Mouse (Mus musculus) kidney, embryonic 14.5 days (tissue): ENCODE data around the gene Atp6v0d1. TPM values are rescaled to one million over a fixed set of nuclear protein-coding genes. Genes with fewer than 3 reads are reported as not detected.
A peak's percentile ranks its signal among the peaks of the same experiment; 100 is the strongest.

Experiments used
- ATAC-seq: fragments of 200-750 bp; cut with Nextera tagmentation; 2 replicates; pipeline ENCODE4 v1.8.0; 2017; ENCODE audit warnings: moderate number of reproducible peaks, mild to moderate bottlenecking, moderate TSS enrichment, moderate library complexity; ENCODE audit not compliant: low FRiP score, low TSS enrichment
- H3K27ac ChIP-seq: fragments of 300-500 bp; sonication (generic); 2 replicates; pipeline ENCODE4 v1.5.1; 2014; ENCODE audit warnings: low read depth, mild to moderate bottlenecking, low read length, moderate library complexity, mixed read lengths
- H3K27me3 ChIP-seq: fragments of 300-500 bp; sonication (generic); 2 replicates; pipeline ENCODE4 v1.6.1; 2014; ENCODE audit warnings: mild to moderate bottlenecking, low read length; ENCODE audit not compliant: control insufficient read depth, insufficient read depth
- H3K36me3 ChIP-seq: fragments of 300-500 bp; sonication (generic); 2 replicates; pipeline ENCODE4 v1.6.1; 2014; ENCODE audit warnings: low read length, mixed read lengths; ENCODE audit not compliant: control insufficient read depth, insufficient read depth
- H3K4me1 ChIP-seq: fragments of 300-500 bp; sonication (generic); 2 replicates; pipeline ENCODE4 v1.6.1; 2014; ENCODE audit warnings: low read length, mixed read lengths; ENCODE audit not compliant: control insufficient read depth, insufficient read depth
- H3K4me2 ChIP-seq: fragments of 300-500 bp; sonication (generic); replicated peaks from 2 replicates; pipeline ENCODE4 v1.6.1; 2014; ENCODE audit warnings: low read depth, mild to moderate bottlenecking, low read length
- H3K4me3 ChIP-seq: fragments of 300-500 bp; sonication (generic); 2 replicates; pipeline ENCODE4 v1.5.1; 2014; ENCODE audit warnings: mild to moderate bottlenecking, low read length
- H3K9ac ChIP-seq: fragments of 300-500 bp; sonication (generic); 2 replicates; pipeline ENCODE4 v1.6.1; 2014; ENCODE audit warnings: low read depth, mild to moderate bottlenecking, low read length, moderate library complexity
- H3K9me3 ChIP-seq: fragments of 300-500 bp; sonication (generic); 2 replicates; pipeline ENCODE4 v1.6.1; 2016; ENCODE audit warnings: low read length; ENCODE audit not compliant: control insufficient read depth
- WGBS: fragments of 180-500 bp; shearing (Covaris S2); extraction: QIAGEN DNeasy Blood & Tissue Kit; methylation state at CpG from one replicate; pipeline ENCODE4 v1.1.7; 2014; 5-methylcytosine and 5-hydroxymethylcytosine counted together
- polyA plus RNA-seq: library from polyadenylated mRNA; unstranded; fragments of >200 nt; fragmentation: Nextera tagmentation; extraction: Ambion mirVana; gene quantifications from 2 replicates; pipeline ENCODE4 v1.2.1, GENCODE M21; 2014

Atp6v0d1 gene
- polyA plus RNA-seq, 1 experiment from 2014 or later, result 90.1 TPM

DNA sequence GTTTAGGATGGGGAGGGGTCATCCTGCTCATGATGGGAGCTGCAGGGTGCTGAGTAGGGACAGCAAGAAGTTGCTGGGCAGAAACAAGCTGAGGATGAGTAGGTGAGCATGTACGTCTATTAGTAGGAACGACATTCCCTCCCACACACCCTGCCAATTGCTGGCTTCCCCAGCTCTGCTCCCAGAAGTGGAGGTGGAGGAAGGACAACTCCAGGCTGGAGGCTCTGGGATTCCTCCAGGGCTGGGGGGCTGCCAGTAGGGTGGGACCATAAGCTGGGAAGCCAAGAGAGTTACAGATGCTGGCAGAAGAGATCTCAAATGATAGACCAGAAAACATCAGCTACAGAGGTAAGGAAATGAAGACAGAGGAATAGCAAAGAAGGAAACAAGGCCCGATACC is 29.3 kb downstream of the Atp6v0d1 start:
- Histone ChIP-seq H3K4me3 (no peak overlapping the region), H3K9me3 (no peaks in the 10 kb centered on the region), H3K9ac (no peak overlapping the region), H3K4me1 (peaks cover 8% of the 10 kb centered on the region), H3K4me2 (no peak overlapping the region), H3K27me3 (no peaks in the 10 kb centered on the region), H3K36me3 (peaks cover 31% of the 10 kb centered on the region), H3K27ac (no peak overlapping the region)
- no peak for ATAC-seq
- WGBS, result 77% methylated on average over 3 of the region's 3 CpGs

DNA sequence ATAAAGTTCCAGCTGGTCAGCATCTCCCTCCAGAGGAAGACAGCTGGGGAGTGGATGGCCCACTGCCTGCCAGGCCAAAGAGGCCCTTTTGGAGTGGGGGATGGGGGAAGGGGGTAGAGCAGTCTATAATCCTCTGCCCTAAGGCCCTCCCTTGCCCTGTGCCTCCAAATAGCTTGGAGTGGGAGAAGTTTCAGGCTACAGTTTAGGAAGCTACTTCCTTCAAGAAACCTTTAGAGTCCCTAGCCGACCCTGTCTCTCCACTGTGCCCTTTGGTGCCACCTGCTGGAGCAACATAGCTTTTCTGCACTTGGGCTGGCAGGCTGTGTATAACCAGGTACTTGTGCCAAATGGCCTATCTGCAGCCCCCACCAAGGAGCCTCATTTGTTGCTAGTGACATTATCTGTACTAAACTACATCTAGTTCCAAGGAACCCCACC is 31.9 kb downstream of the Atp6v0d1 start:
- no peaks in the 10 kb centered on the region for H3K27me3 ChIP-seq
- H3K27ac ChIP-seq, result peak overlapping the region; percentile 71
- no peaks in the 10 kb centered on the region for H3K9me3 ChIP-seq
- H3K36me3 ChIP-seq, result peaks cover 27% of the 10 kb centered on the region
- peak; percentile 82 for ATAC-seq
- H3K9ac ChIP-seq, result peak overlapping the region; percentile 20
- no peak overlapping the region for H3K4me3 ChIP-seq
- H3K4me1 ChIP-seq, result peaks cover 16% of the 10 kb centered on the region
- H3K4me2 ChIP-seq, result no peak overlapping the region
- WGBS, result 0% methylated on average over 1 of the region's 1 CpGs

DNA sequence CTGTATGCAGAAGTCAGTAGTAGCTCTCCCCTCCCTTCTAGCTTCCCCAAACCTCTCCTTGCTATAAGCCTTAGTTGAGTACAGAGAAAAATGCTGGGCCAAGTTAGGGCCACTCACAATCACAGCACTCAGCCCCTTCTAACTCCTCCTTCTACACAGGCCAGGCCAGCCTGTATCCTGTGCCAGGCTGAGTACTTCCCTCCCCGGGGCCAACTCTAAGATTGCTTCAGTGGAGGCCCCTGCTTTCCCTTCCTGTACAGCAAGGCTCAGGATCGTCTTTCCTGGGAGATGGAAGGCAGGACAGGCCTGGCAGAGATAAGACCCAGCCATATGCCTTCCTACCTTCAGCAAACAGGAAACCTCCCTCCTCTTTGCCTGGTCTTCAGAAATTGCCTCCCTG is 32.4 kb downstream of the Atp6v0d1 start:
- 9% methylated on average over 2 of the region's 2 CpGs for WGBS
- Histone ChIP-seq H3K36me3 (peaks cover 25% of the 10 kb centered on the region), H3K9me3 (no peaks in the 10 kb centered on the region), H3K4me1 (peaks cover 21% of the 10 kb centered on the region), H3K27me3 (no peaks in the 10 kb centered on the region), H3K27ac (peak overlapping the region; percentile 71), H3K4me2 (no peak overlapping the region), H3K4me3 (no peak overlapping the region), H3K9ac (peak overlapping the region; percentile 20)
- peak; percentile 58; the same call in 1 of the 2 replicates for ATAC-seq

DNA sequence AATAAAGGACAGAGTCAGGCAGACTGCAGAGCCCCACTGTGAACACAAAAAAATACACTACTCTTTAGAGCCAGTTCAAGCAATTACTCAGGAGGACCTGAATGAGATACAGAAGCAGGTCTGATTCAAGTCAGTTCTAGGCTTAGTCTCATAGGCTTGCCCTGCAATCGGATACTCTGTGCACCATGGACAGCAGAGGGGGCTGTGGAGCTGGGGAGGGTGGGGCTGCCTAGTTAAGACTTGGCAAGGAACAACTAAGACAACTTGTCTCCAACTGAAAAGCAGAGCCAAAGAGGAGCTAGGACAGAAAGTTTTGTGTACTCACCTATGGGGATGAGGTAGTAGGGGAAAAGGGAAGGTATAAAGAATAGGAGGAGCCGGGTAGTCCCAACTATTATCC is 34.1 kb downstream of the Atp6v0d1 start:
- 71% methylated on average over 2 of the region's 2 CpGs for WGBS

DNA sequence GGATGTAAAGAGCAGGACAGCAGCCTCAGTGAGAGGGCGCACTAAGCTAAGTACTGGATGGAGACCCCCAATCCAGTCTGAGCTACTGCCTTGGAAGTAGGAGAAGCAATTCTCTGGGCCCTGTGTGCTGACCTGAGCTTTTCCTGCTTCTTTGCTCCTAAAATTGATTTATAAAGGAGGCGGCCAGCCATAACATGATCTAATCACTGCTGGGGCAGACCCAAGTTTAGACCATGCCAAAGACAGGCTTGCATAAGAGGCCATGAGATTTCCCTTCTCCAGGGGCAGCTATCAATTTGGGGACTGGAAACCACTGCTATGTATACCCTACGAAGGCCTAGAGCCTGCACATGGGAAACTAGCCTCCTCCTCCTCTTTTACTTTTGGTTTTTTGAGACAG is 36.6 kb downstream of the Atp6v0d1 start:
- Histone ChIP-seq H3K4me1 (peaks cover 21% of the 10 kb centered on the region), H3K4me2 (no peak overlapping the region)

More for the DNA sequence above, 34.1 kb downstream of the Atp6v0d1 start:
- Histone ChIP-seq H3K27ac (no peak overlapping the region), H3K9me3 (no peaks in the 10 kb centered on the region), H3K27me3 (no peaks in the 10 kb centered on the region), H3K4me3 (no peak overlapping the region), H3K4me1 (peaks cover 21% of the 10 kb centered on the region), H3K9ac (no peak overlapping the region), H3K36me3 (peaks cover 11% of the 10 kb centered on the region; the same call in 1 of the 2 replicates), H3K4me2 (no peak overlapping the region)
- no peak for ATAC-seq

DNA sequence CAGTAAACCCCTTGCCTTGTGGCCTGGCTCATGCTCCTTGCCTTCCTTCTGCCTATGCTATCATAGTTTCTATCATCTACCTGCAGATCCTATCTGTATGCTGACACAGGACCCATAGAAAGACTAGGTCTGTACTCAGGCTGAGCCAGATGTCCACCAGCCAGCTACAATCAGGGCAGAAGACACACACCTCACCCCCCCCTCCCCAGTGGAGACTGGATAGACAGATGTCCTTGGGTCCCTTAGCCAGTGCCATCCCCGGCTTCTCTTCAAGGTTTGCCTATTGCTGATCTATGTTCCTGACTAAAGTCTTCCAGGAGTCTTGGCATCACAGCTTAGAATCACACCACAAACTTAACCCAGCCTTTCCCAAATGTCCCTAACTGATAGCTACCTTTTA is 37.6 kb downstream of the Atp6v0d1 start:
- Histone ChIP-seq H3K9me3 (no peaks in the 10 kb centered on the region), H3K9ac (no peak overlapping the region), H3K36me3 (peaks cover 23% of the 10 kb centered on the region), H3K4me1 (peaks cover 13% of the 10 kb centered on the region), H3K27ac (no peak overlapping the region), H3K4me2 (no peak overlapping the region), H3K4me3 (no peak overlapping the region), H3K27me3 (no peaks in the 10 kb centered on the region)
- no peak for ATAC-seq
- WGBS, result 93% methylated on average over 1 of the region's 1 CpGs

More for the DNA sequence above, 36.6 kb downstream of the Atp6v0d1 start:
- Histone ChIP-seq H3K27me3 (no peaks in the 10 kb centered on the region), H3K9ac (no peak overlapping the region), H3K27ac (no peak overlapping the region), H3K4me3 (no peak overlapping the region), H3K36me3 (peaks cover 15% of the 10 kb centered on the region), H3K9me3 (no peaks in the 10 kb centered on the region)
- WGBS, result 52% methylated on average over 3 of the region's 3 CpGs
- ATAC-seq, result no peak

DNA sequence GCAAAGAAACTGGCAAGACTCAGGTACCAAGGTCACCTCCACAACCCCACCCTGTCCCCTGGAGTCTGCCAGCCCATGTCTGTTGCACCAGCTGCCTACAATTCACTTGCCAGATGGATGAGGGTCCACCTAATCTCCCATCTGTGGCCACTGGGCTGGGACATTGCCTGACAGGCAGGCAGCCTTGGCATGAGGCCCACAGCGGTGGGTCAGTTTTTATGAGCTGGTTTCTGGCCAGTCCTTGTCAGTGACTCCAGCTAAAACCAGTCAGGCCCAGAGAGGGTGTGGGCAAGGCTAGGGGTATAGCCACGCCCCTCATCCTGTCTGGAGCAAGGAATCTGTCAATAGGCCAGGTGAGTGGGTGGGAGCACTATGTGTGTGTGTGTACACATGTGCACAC is 38.7 kb downstream of the Atp6v0d1 start:
- peaks cover 32% of the 10 kb centered on the region for H3K36me3 ChIP-seq
- H3K9ac ChIP-seq, result no peak overlapping the region
- 0 out of 2 replicates have a peak, but pooled peaks have one; percentile 16 for ATAC-seq
- H3K9me3 ChIP-seq, result no peaks in the 10 kb centered on the region
- no peaks in the 10 kb centered on the region for H3K27me3 ChIP-seq
- WGBS, result 68% methylated on average over 2 of the region's 2 CpGs
- H3K4me3 ChIP-seq, result no peak overlapping the region
- H3K27ac ChIP-seq, result no peak overlapping the region
- peaks cover 21% of the 10 kb centered on the region for H3K4me1 ChIP-seq
- H3K4me2 ChIP-seq, result no peak overlapping the region

DNA sequence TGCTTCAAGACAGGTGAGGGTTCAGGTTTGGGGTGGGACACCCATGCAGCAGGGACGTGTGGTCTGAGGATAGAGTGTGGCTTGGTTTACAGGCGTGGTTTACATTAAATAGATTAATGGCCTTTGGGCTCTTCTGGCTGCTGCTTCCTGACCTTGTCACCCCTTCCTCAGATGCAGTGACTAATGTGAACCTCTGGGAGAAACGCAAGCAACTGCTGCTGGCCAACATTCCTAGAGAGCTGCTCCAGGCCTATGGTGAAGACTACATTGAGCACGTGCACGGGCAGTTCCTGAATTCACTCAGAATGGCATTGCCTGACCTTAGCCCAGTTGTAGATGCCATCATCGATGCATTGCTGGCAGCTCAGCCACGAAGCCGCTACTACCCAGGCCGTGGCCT is 43.0 kb downstream of the Atp6v0d1 start:
- H3K9ac ChIP-seq, result no peak overlapping the region
- H3K4me1 ChIP-seq, result peaks cover 38% of the 10 kb centered on the region
- WGBS, result 37% methylated on average over 9 of the region's 9 CpGs
- no peak for ATAC-seq
- H3K36me3 ChIP-seq, result peaks cover 27% of the 10 kb centered on the region
- no peaks in the 10 kb centered on the region for H3K9me3 ChIP-seq
- H3K27me3 ChIP-seq, result no peaks in the 10 kb centered on the region
- no peak overlapping the region for H3K27ac ChIP-seq
- H3K4me2 ChIP-seq, result no peak overlapping the region
- H3K4me3 ChIP-seq, result no peak overlapping the region

DNA sequence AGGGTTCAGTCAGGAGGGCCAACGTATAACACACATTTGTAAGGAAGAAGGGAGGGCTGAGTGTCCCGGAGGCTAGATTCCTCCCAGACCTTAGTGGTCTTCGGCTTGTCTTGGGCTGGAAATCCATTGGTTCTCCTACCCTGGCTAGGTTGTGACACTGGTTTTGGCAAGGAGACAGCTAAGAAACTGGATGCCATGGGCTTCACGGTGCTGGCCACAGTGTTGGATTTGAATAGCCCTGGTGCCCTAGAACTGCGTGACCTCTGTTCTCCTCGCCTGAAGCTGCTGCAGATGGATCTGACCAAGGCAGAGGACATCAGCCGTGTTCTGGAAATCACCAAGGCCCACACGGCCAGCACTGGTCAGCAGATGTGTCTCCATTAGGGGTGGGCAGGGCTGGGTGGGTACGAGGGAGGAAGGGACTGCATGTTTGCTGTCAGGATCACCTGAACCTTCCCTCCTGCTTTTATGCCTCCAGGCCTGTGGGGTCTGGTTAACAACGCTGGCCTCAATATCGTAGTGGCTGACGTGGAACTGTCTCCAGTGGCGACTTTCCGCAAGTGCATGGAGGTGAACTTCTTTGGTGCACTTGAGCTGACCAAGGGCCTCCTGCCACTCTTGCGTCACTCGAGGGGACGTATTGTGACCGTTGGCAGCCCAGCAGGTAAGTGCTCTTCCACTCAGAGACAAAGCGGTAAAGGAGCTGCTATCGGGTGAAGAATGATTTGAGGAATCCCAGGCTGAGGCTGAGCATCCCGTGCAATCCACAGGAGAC is 43.7 kb downstream of the Atp6v0d1 start:
- peaks cover 45% of the 10 kb centered on the region for H3K4me1 ChIP-seq
- H3K4me3 ChIP-seq, result no peak overlapping the region
- peak overlapping the region; percentile 42; the same call in 1 of the 2 replicates for H3K27ac ChIP-seq
- ATAC-seq, result no peak
- H3K9me3 ChIP-seq, result no peaks in the 10 kb centered on the region
- no peaks in the 10 kb centered on the region for H3K27me3 ChIP-seq
- no peak overlapping the region for H3K4me2 ChIP-seq
- WGBS, result 75% methylated on average over 21 of the region's 21 CpGs
- H3K9ac ChIP-seq, result no peak overlapping the region
- H3K36me3 ChIP-seq, result peaks cover 27% of the 10 kb centered on the region
